Mouse (Mus musculus) olfactory bulb, adult 2 months (tissue): ENCODE results near the gene Dnph1.

Experiments used
- CTCF ChIP-seq: fragments of 200-500 bp; IDR thresholded peaks from 2 replicates; pipeline ENCODE4 v1.5.1; 2012; ENCODE audit warnings: low read depth, mild to moderate bottlenecking, low read length, moderate library complexity; ENCODE audit not compliant: insufficient read depth
- POLR2A ChIP-seq: fragments of 200-500 bp; IDR thresholded peaks from 2 replicates; pipeline ENCODE4 v1.6.1; 2012; ENCODE audit warnings: mild to moderate bottlenecking, low read depth, low read length, moderate library complexity; ENCODE audit not compliant: insufficient read depth

GRCm38 (mm10) chr17:46486995-46487394 lies 9.5 kb upstream of the Dnph1 start:
- TF ChIP-seq CTCF (no peak), POLR2A (no peak)
